Mouse (Mus musculus): ENCODE results near the gene Alk.

Gene Alk

GRCm38 (mm10) chr17:72132140-72132911 is 472.1 kb downstream of the Alk start:
- no peak for DNase-seq (ENCODE audit: low read depth)

GRCm38 (mm10) chr17:72121660-72122059 is 482.8 kb downstream of the Alk start:
- no peak for DNase-seq (ENCODE audit: low read depth)

- DNase-seq (ENCODE audit: low read depth) = no peak
Measured at GRCm38 (mm10) chr17:72120278-72120677, 484.1 kb downstream of the Alk start.

GRCm38 (mm10) chr17:72118376-72118775 is 486.1 kb downstream of the Alk start:
- DNase-seq (ENCODE audit: low read depth) = no peak

GRCm38 (mm10) chr17:72115271-72115944 is 489.0 kb downstream of the Alk start:
- DNase-seq (ENCODE audit: low read depth) = no peak

GRCm38 (mm10) chr17:72112004-72112403 is 492.4 kb downstream of the Alk start:
- DNase-seq (ENCODE audit: low read depth) = no peak

GRCm38 (mm10) chr17:72111528-72111927 is 492.9 kb downstream of the Alk start:
- DNase-seq (ENCODE audit: low read depth) = no peak

- no peak for DNase-seq (ENCODE audit: low read depth)
Measured at GRCm38 (mm10) chr17:72087261-72087703, 517.1 kb downstream of the Alk start.

- DNase-seq (ENCODE audit: low read depth) = no peak
Measured at GRCm38 (mm10) chr17:72081396-72081795, 523.0 kb downstream of the Alk start.

GRCm38 (mm10) chr17:72076306-72076921 is 528.0 kb downstream of the Alk start:
- no peak for DNase-seq (ENCODE audit: low read depth)

GRCm38 (mm10) chr17:72071871-72072270 is 532.6 kb downstream of the Alk start:
- no peak for DNase-seq (ENCODE audit: low read depth)

- DNase-seq (ENCODE audit: low read depth) = no peak
Measured at GRCm38 (mm10) chr17:72068176-72068575, 536.3 kb downstream of the Alk start.

GRCm38 (mm10) chr17:72062978-72063377 is 541.4 kb downstream of the Alk start:
- no peak for DNase-seq (ENCODE audit: low read depth)

- no peak for DNase-seq (ENCODE audit: low read depth)
Measured at GRCm38 (mm10) chr17:72059312-72059711, 545.1 kb downstream of the Alk start.

- no peak for DNase-seq (ENCODE audit: low read depth)
Measured at GRCm38 (mm10) chr17:72045671-72046070, 558.8 kb downstream of the Alk start.

GRCm38 (mm10) chr17:72043667-72044390 is 560.6 kb downstream of the Alk start:
- DNase-seq (ENCODE audit: low read depth) = no peak

- DNase-seq (ENCODE audit: low read depth) = no peak
Measured at GRCm38 (mm10) chr17:72043001-72043666, 561.3 kb downstream of the Alk start.

- no peak for DNase-seq (ENCODE audit: low read depth)
Measured at GRCm38 (mm10) chr17:72039176-72039948, 565.1 kb downstream of the Alk start.

GRCm38 (mm10) chr17:72038371-72038770 is 566.1 kb downstream of the Alk start:
- no peak for DNase-seq (ENCODE audit: low read depth)

- no peak for DNase-seq (ENCODE audit: low read depth)
Measured at GRCm38 (mm10) chr17:72030672-72031071, 573.8 kb downstream of the Alk start.

GRCm38 (mm10) chr17:72023323-72023722 is 581.1 kb downstream of the Alk start:
- no peak for DNase-seq (ENCODE audit: low read depth)

Measured in induced T-regulatory cell, adult 2 months (primary cell).